Mouse (Mus musculus) spleen, postnatal 4 days (tissue): ENCODE measurements around the gene Clec3b.

Experiments used
- DNase-seq, 2 experiments: peaks; one replicate each; pipeline ENCODE4 v3.0.0; 2022; ENCODE audit warnings: low spot score in 2 of 2

The Clec3b gene

DNA sequence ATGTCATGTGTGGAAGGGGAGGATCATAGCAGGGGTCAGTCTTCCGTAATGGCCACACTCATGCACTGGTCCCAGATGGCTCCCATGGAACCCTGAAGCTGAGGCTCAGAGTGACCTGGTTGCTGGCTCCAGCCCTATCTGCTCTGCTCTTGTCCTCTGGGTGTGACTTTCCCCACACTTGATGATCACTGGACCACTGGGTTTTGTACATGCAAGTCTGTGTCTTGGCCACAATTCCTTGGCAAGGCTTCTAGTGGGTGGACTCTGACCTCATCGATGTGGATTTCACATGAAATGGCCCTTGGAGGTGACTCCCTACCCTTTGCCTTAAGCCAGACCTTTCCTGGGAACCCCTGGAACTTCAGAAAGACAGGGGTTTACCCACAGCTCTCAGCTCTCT is 2.4 kb downstream of the Clec3b start:
- DNase-seq = no peak

DNA sequence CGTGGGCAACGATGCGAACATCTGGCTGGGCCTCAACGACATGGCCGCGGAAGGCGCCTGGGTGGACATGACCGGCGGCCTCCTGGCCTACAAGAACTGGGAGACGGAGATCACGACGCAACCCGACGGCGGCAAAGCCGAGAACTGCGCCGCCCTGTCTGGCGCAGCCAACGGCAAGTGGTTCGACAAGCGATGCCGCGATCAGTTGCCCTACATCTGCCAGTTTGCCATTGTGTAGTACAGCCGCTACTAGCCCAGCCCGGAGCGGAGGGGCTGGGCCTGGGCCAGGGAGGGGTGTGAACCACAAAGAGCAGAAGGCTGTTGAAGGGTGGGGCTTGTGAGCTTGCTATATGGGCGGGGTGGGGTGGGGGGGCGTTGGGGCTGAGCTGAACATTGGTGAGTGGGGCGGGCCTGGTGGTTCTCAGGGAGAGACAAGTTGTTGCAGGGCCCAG is 6.2 kb downstream of the Clec3b start:
- DNase-seq = peak; percentile 55 to 73

DNA sequence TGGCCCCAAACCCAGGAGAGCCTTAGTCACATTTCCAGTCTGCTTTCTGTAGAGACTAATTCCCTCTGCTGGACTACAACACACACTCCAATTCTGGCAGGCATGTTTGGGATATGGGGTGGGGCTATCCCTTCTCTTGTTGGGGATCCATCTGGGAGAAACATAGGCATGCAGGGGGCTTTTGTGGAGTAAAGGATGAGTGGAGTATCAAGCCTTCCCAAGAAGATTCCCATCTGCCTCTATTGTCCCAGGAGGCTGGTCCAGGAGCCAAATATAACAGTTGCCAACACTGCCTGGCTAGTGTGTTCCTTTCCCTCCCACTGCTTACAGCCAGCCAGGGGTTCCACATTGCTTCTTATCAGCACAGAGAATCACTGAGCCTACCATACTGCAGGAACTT is 7.0 kb downstream of the Clec3b start:
- DNase-seq = no peak

DNA sequence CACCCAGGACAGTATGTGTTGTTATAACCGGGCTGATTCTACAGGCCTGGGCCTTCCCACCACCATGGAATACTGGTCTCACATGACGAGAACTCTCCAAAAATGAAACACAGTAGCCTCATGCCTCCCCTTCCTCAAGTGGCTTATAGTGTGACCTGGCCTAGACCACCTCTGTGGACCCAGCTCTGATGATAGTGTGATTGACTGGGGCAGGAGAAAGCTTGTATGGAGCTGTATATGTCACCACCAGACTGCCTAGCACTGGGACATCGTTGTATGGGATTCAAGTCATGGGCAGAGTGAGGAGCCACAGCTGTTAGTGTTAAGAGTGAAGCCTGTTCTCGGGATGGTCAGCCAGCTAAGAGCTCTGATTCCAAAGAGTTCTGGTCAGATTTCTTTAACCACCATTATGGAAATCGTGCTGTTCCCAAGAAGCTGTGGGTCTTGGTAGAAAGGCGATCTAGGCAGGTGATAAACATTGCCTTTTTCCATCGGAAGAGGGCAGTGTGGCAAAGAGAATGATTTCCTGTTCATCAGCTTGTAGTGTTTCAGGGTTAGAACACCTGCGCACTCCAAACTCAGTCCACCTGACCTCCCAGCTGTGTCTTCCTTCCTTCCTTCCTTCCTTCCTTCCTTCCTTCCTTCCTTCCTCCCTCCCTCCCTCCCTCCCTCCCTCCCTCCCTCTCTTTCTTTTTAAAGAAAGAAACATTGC is 7.5 kb downstream of the Clec3b start:
- DNase-seq = no peak

DNA sequence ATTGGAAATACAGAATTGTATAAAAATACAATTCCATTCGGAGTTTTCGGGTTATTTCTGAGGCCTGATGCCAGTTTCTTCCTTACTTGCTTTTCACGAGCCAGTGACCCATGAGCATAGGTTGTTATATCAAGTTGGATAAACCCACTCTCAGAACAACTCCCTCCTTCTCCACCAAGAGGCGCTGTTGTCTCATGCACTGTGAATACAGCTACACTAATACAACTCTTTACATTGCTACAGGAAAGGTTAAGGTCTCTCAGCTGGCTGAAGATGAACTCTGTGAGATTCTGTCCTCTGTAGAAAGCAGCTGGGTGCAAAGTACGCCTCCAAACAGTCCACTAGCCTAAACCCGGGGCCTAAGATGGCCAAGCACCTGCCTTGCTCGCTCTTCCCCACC is 8.6 kb downstream of the Clec3b start:
- DNase-seq = peak; percentile 66 to 76

DNA sequence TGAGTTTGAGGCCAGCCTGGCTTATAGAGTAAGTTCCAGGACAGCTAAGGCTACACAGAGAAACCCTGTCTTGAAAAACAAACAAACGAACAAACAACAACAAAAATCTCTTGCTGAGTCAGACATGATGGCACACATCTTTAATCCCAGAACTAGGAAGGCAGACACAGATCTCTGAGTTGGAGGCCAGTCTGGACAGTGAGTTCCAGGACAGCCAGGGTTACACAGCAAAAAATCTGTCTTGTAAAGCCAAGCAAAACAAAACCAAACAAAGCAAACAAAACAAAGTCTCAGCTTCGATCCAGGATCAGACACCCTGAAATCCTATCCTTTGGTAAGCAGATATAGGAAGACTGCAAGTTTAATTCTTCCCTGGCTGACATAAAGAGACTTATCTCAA is 11.0 kb downstream of the Clec3b start:
- DNase-seq = no peak

DNA sequence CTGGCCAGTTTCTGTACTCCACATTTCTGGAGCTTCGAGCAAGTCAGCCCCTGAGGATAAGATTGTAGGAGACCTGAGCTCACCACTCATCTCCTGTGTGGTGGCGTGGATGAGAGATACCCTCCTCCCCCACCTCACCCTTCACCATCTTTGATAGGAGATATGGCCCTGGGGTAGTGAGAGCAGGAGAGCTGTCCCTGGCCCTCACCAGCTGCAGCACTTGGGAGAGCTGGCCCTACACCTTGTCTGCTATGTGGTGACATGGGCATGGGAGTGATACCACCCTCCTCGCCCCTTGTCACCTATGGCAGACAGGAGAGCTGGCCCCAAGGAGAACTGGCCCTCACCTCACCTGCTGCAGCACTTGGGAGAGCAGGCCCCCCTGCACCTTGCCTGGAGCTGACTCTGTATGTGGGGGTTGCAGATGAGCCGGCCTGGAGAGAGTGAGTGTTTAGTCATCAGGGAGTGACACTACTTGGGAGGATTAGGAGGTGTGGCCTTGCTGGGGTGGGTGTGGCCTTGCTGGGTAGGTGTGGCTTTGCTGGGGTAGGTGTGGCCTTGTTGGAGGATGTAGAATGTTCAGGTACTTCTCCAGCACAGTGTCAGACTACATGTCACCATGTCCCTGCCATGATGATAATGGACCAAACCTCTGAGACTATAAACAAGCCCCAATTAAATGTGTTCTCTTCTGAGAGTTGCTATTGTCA is 12.4 kb downstream of the Clec3b start:
- no peak for DNase-seq

DNA sequence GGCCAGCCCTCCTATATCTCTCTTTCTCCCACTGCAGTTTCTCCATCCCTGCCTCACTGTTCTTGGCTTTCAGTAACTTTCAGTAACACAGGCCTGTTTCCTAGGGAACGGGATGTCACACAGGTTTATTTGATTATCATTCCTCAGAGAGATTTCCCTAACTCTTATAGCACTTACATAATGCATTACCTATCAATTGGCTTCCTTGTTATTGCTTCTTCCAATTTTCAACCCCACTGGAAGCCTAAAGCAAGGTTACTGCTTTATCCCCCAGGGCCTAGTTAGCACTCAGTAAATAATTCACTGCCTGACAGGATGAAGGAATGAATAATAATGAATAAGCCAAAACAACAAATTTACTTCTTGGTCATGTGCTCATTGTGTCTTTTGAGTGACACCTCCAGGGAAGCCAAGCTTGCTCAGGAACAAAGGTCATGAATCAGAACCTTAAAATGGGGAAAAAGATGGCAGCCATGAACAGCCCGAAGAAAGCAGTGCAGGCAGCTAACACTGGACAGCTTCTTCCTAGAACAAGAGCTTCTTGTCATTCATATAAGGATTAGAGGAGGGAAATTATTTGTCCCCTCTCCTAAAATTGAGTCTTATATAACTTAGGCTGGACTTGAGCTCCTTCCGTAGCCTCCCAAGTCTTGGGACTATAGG is 15.2 kb downstream of the Clec3b start:
- no peak for DNase-seq

DNA sequence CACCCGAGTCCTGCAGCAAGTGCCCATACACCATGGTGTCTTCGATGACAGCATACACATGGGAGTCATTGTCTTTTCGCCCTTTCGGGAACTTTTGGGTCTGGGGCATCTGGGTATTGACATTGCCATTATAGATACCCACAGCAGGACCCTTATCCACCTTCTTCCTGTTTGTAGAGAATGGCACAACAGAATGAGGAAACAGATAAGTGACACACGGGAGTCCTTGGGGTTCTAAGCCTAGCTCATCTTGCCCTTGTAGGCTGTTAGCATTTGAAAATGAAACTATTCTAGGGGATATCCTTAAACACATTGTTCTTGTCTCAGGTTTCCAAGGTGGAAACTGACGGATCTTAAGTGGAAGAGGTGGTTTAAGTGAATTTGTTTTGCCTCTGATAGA is 23.0 kb downstream of the Clec3b start:
- no peak for DNase-seq

DNA sequence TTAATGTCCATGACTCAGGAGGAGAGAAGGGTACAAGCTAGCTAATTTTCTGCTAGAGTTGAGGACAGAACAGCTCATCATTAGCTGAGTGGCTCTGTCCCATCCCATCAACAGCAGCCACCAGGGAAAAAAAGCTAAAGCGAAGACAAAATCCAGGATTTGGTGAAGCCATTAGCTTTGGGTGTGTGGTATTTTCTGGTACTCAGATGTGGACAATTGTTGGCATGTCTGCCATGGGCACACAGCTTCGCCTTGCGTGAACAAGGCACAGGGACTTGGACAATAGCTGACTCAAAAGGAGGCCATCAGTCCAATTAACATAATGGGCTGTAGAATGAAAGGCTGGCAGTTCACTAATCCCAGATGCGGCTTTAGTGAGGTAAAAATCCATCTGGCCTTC is 23.6 kb downstream of the Clec3b start:
- DNase-seq = no peak

DNA sequence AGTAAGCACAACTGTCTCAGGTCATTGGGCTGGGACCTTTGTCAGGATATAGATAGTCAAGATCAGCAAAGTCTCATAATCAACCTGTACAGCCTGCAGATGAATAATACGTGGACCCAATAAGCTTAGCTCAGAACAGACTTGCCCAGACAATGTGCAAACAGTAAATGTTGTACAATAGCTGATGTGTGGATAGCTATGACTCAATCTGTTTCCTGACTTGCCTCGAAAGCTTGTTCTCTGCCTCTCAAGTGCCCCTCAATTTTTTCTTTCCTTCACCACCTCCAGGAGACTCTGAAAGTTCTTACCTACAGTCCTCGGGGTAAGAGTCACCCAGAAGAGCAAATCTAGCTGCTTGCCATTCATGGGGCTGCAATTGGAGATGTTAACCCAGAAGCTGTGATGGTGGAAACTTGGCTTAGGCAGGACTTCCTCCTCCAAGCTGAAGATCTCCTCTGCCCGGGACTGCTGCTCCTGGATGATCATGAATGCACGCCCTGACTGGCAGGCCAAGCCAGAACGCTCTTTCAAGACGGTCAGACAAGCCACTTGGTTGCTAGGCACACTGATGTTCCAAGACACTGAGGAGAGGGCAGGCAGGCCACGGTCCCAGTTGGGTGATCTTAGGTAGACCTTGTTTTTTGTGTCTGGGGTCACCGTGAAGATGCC is 26.8 kb downstream of the Clec3b start:
- no peak for DNase-seq

DNA sequence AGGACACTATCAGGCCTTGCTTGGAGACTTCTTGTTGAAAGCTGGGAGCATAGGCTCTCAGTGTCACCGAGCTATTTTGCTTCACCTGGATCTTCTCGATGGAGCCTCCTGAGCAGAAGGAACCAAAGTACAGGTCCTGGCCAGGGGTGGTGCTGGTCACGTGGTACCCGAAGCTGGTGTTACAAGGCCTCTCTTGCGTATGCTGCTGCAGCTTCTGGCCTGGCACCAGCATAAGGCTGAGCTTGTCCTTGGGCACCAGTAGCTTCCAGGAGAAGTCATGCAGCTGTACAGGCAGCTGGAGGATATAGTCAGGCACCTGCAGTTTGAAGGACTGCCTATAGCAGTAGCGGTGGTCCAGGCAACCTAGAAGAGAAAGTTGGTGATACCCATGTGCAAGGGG is 29.3 kb downstream of the Clec3b start:
- DNase-seq = no peak

DNA sequence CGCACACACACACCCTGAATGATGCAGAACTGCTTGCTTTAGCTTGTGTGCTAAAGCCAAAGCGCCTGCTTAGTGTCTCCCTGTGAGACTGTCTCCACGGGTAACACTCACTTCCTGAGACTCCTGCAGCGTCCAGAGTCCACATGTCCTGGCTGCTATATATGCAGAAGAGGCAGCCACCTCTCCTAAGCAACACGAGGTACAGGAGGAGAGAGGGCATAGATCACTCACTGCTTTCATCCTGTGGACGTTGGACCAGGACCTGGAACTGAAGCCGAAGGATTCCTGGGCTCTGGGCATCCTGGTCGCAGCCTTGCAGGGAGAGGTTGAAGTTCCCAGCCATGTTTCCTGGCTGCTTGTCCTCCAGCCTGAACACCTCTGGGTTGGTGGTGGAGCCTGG is 32.5 kb downstream of the Clec3b start:
- DNase-seq = no peak

DNA sequence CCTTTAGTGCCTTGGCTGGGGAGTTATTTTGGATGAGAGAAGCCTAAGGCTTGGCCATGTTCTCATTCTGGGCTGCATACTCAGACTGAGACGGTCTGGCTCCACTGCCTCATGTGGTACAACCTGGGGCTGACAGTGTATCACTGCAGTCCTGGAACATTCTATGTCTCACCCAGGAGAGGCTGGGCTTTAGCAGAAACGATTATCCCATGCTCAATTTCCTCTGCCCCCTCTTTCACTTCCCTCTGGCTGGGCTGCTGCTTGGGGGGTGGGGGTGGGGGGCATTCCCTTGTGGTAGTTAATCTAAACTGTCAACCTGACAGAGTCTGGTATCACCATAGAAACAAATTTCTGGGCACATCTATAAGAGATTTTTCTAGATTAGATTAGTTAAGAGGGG is 34.8 kb downstream of the Clec3b start:
- no peak for DNase-seq

DNA sequence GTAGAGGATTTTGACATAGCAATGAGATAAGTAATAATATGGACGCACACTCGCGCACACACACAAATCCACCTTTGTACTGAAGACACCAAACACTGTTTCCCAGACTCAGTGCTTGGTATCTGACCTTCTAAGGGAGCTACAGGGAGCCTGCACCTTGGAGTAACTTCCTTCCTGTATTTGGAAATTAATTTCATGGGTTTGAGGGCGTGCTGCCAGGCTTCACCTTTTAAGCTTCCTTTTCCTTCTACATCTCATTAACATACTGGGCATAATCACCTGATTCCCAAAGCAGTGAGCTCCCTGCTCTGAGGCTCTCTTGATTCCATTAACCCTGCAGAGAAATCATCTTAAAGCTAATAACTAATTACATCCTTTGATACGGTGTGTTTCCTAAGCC is 35.4 kb downstream of the Clec3b start:
- no peak for DNase-seq

DNA sequence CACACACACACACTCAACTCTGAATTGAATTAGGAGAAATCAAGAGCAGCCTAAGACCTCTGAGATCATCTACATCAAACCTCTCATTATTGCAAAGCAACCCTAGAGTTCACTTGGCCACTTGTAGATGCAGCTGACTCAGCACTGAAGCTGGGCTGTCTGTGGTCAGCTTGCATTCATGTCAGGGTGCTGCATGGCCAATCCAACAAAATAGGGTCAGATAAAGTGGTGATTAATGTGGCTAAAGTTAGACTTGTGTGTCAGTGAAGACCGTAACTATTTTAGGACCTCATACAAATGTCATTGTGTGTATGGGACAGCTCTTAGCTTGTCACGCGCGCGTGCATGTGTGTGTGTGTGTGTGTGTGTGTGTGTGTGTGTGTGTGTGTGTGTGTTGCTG is 36.8 kb downstream of the Clec3b start:
- DNase-seq = no peak

DNA sequence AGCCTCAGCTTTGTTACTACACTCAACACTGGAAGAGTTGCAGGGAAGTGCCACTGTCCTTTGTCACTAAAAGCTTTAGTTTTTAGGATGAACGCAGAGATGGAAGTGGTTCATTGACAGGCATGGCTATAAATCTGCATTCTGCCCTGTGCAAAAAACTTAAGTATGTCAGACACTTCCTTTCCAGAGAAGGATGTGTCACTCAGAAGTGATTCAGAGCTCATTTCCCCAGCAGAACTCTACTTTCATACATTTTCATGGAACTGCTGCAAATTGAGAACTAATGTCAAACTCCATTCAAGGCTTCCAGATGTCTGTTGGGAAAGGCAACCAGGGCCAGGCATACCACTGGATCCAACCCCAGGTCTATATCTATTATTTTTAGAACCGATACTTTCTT is 37.5 kb downstream of the Clec3b start:
- DNase-seq = no peak

DNA sequence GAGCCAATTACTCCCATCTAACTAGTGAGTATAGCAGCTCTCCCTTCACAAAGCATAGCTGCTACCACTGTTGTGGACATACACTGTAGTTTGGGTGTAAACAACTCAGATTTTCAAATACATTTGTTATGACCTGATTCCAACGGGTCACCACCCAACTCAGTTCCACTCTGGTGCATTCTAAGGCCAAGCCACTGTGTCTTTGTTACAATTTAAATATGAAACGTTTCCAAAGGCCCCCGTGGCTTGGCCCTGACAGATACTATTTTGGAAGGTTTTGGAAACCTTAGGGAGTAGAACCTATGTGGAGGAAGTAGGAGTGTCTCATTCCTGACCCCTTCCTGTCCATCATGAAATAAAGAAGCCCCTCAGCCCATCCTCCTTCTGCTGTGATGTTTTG is 49.4 kb downstream of the Clec3b start:
- DNase-seq = no peak

DNA sequence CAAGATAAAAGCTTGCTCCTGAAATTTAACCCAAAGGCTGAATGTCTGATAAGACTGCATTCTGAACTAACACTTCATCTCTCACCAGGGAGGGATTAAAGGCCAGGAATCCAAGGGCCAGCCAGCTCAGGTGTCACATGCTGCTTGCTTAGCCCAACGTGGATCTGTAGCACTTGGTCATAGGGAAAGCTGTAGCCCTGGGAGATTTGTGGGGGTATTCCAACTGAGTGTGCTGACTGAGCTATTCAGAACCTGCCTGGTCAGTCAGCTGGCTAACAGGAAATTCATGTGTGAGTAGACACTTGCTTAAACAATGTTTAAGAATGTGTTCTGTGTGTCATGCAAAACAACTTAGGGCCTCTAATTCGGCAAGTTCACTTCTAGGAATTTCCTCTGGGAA is 55.8 kb downstream of the Clec3b start:
- DNase-seq = no peak

DNA sequence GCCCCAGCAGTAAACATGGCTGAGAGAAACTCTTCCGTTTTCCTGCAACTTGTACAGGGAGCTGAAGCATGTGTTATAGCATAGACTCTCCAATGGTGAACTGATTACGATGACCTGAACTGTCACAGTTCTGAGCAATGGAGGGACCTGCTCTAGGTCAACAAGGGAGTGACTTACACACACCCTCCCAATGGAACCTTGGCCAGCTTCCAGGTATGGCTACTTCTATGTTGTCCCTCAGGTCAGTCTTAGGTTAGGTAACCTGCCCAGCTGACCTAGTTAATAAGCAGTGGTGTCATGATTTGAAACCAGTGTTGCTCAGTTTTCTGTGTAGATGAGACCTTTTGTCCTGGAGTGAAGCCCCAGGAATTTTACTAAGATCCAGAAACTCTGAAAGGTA is 56.2 kb downstream of the Clec3b start:
- DNase-seq = no peak
